In the genomic region with DNA sequence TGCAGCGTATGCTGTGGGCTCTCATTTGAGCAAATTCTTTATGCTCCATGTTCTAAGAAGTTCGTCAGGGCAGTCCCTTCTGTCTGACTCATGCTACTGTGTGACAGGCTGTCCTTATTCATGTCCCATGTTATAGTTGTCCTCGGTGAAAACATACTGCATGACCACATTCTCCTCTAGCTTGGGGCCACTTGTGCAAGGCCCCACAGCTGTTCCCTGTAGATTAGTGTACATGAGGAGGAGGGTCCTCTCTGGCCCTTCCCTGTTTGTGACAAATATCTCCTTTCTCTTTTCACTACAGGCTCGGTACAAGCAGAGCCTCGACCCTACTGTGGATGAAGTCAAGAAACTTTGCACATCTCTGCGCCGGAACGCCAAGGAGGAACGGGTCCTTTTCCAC, we compare ENCODE assay signal across 22 mouse cellular contexts.
A peak's percentile ranks its signal among the peaks of the same experiment; 100 is the strongest.
DNase-seq lines count a peak whose midpoint lies in the region; ATAC-seq and TF ChIP-seq lines count a peak whose summit lies in the region.
"Had no signal": no experiment of that assay in that cellular context is flagged by ENCODE, and none has a peak within 500 bp of the region (broad histone marks: within the 10 kb centered on the region; RNA-seq: fewer than 3 reads in every experiment).

No protein-coding gene starts in this region.

- no peak for TF ChIP-seq EP300 in lung, postnatal 0 days (IDR thresholded peaks at IDR 0.05)

- no peaks in the 10 kb centered on the region for H3K9me3 ChIP-seq in hindbrain, embryonic 10.5 days
- H3K9me3 ChIP-seq in hindbrain, embryonic 14.5 days (ENCODE audit: control insufficient read depth, low read length), result no peaks in the 10 kb centered on the region
- no peaks in the 10 kb centered on the region for H3K9me3 ChIP-seq in lung, postnatal 0 days (ENCODE audit: low read length)
- no peaks in the 10 kb centered on the region for H3K9me3 ChIP-seq in liver, embryonic 16.5 days (replicated peaks; ENCODE audit: control insufficient read depth, low read length)
- no peaks in the 10 kb centered on the region for H3K9me3 ChIP-seq in embryonic facial prominence, embryonic 10.5 days
- H3K9me3 ChIP-seq: forebrain, embryonic 15.5 days; heart, embryonic 13.5 days had no signal

- no peak overlapping the region for H3K4me2 ChIP-seq in hindbrain, embryonic 14.5 days (replicated peaks)
- no peak overlapping the region for H3K4me2 ChIP-seq in lung, postnatal 0 days (replicated peaks; ENCODE audit: low read depth, low read length)
- no peak overlapping the region for H3K4me2 ChIP-seq in liver, embryonic 16.5 days (ENCODE audit: low read depth, low read length)
- H3K4me2 ChIP-seq: forebrain, embryonic 15.5 days; heart, embryonic 13.5 days had no signal

- DNase-seq in hindbrain, embryonic 10.5 days (ENCODE audit: low spot score), result no peak
- no peak for DNase-seq in hindbrain, embryonic 14.5 days (ENCODE audit: low spot score)
- DNase-seq in lung, postnatal 0 days (ENCODE audit: low spot score), result no peak
- DNase-seq in lung, postnatal 36 days, result no peak
- DNase-seq in c-Kit-positive CD71-positive TER-119-positive erythroid progenitor cells, embryonic 14.5 days (ENCODE audit: low spot score), result peak; percentile 10
- DNase-seq in embryonic facial prominence, embryonic 10.5 days (ENCODE audit: low spot score), result no peak
- DNase-seq in urinary bladder, postnatal 10 days (ENCODE audit: low spot score), result no peak
- DNase-seq: adrenal gland, postnatal 14 days; cerebellum, adult 11-12 months; cerebellum, adult 9-10 months; cerebellum, postnatal 25 days; gastrocnemius, postnatal 36 days; heart, adult 11 months; heart, postnatal 36 days had no signal

- H3K27ac ChIP-seq in hindbrain, embryonic 10.5 days, result peak overlapping the region; percentile 45; the same call in 1 of the 2 replicates
- H3K27ac ChIP-seq in hindbrain, embryonic 14.5 days, result no peak overlapping the region
- no peak overlapping the region for H3K27ac ChIP-seq in lung, postnatal 0 days (ENCODE audit: low read length)
- no peak overlapping the region for H3K27ac ChIP-seq in liver, embryonic 16.5 days (ENCODE audit: low read length)
- no peak overlapping the region for H3K27ac ChIP-seq in embryonic facial prominence, embryonic 10.5 days (replicated peaks)
- H3K27ac ChIP-seq: forebrain, embryonic 15.5 days; heart, embryonic 13.5 days had no signal

- H3K9ac ChIP-seq in hindbrain, embryonic 14.5 days, result no peak overlapping the region
- H3K9ac ChIP-seq in lung, postnatal 0 days (replicated peaks; ENCODE audit: low read depth), result no peak overlapping the region
- no peak overlapping the region for H3K9ac ChIP-seq in liver, embryonic 16.5 days (ENCODE audit: low read depth, low read length)
- H3K9ac ChIP-seq: forebrain, embryonic 15.5 days; heart, embryonic 13.5 days had no signal

- H3K4me1 ChIP-seq in hindbrain, embryonic 10.5 days (replicated peaks), result no peaks in the 10 kb centered on the region
- no peaks in the 10 kb centered on the region for H3K4me1 ChIP-seq in hindbrain, embryonic 14.5 days (replicated peaks; ENCODE audit: control insufficient read depth, insufficient read depth, low read length)
- no peaks in the 10 kb centered on the region for H3K4me1 ChIP-seq in lung, postnatal 0 days (ENCODE audit: insufficient read depth, low read depth, low read length)
- peaks cover 2% of the 10 kb centered on the region; the same call in 1 of the 2 replicates for H3K4me1 ChIP-seq in liver, embryonic 16.5 days (ENCODE audit: control insufficient read depth, low read depth, low read length)
- H3K4me1 ChIP-seq in embryonic facial prominence, embryonic 10.5 days, result peaks cover 10% of the 10 kb centered on the region; the same call in 1 of the 2 replicates

- peaks cover 26% of the 10 kb centered on the region for H3K36me3 ChIP-seq in hindbrain, embryonic 10.5 days
- 0 out of 2 replicates have a peak, but pooled peaks cover 8% of the 10 kb centered on the region for H3K36me3 ChIP-seq in hindbrain, embryonic 14.5 days (replicated peaks; ENCODE audit: control insufficient read depth, insufficient read depth)
- no peaks in the 10 kb centered on the region; the same call in 1 of the 2 replicates for H3K36me3 ChIP-seq in lung, postnatal 0 days (ENCODE audit: insufficient read depth, low read length)
- no peaks in the 10 kb centered on the region for H3K36me3 ChIP-seq in liver, embryonic 16.5 days (ENCODE audit: control insufficient read depth, insufficient read depth)
- H3K36me3 ChIP-seq in embryonic facial prominence, embryonic 10.5 days (replicated peaks), result peaks cover 28% of the 10 kb centered on the region
- H3K36me3 ChIP-seq: forebrain, embryonic 15.5 days had no signal

- no peak for ATAC-seq in hindbrain, embryonic 14.5 days (ENCODE audit: low FRiP score)
- peak; percentile 25 for ATAC-seq in lung, postnatal 0 days
- ATAC-seq in liver, embryonic 16.5 days (ENCODE audit: low read depth), result peak; percentile 24; the same call in 1 of the 2 replicates
- ATAC-seq: activated CD4-positive, CD25-positive, alpha-beta regulatory T cell, adult 4 months; forebrain, embryonic 15.5 days; hindbrain, embryonic 16.5 days; inflammation-experienced regulatory T-cells, adult 6 months; Patski had no signal

- no peaks in the 10 kb centered on the region for H3K27me3 ChIP-seq in hindbrain, embryonic 10.5 days (ENCODE audit: insufficient read depth, poor library complexity, severe bottlenecking)
- H3K27me3 ChIP-seq in hindbrain, embryonic 14.5 days (ENCODE audit: control insufficient read depth, insufficient read depth, low read length), result no peaks in the 10 kb centered on the region
- no peaks in the 10 kb centered on the region for H3K27me3 ChIP-seq in lung, postnatal 0 days (replicated peaks; ENCODE audit: insufficient read depth, low read length)
- H3K27me3 ChIP-seq in liver, embryonic 16.5 days (ENCODE audit: control insufficient read depth, insufficient read depth, low read depth, low read length), result no peaks in the 10 kb centered on the region
- H3K27me3 ChIP-seq in embryonic facial prominence, embryonic 10.5 days (replicated peaks; ENCODE audit: low read depth, poor library complexity, severe bottlenecking), result no peaks in the 10 kb centered on the region
- H3K27me3 ChIP-seq: CH12.LX; forebrain, embryonic 15.5 days; heart, embryonic 13.5 days; Patski had no signal

- 92% methylated on average over 9 of the region's 9 CpGs for WGBS in hindbrain, embryonic 10.5 days
- WGBS in hindbrain, embryonic 14.5 days, result 89% methylated on average over 9 of the region's 9 CpGs
- 84% methylated on average over 9 of the region's 9 CpGs for WGBS in lung, postnatal 0 days
- 57% methylated on average over 9 of the region's 9 CpGs for WGBS in liver, embryonic 16.5 days (ENCODE audit: insufficient replicate concordance)
- whole genome bisulfite sequencing in embryonic facial prominence, embryonic 10.5 days, result 92% methylated on average over 9 of the region's 9 CpGs

- H3K4me3 ChIP-seq in hindbrain, embryonic 10.5 days, result no peak overlapping the region
- no peak overlapping the region for H3K4me3 ChIP-seq in hindbrain, embryonic 14.5 days (replicated peaks; ENCODE audit: low read length)
- H3K4me3 ChIP-seq in lung, postnatal 0 days (ENCODE audit: low read depth, low read length), result no peak overlapping the region
- H3K4me3 ChIP-seq in liver, embryonic 16.5 days (ENCODE audit: low read depth, low read length), result no peak overlapping the region
- no peak overlapping the region for H3K4me3 ChIP-seq in embryonic facial prominence, embryonic 10.5 days
- H3K4me3 ChIP-seq: forebrain, embryonic 15.5 days; heart, embryonic 13.5 days had no signal

- TF ChIP-seq CTCF in lung, postnatal 0 days (IDR thresholded peaks at IDR 0.05), result no peak
